Mouse (Mus musculus): ENCODE results near the gene Ptov1. TPM values are rescaled to one million over a fixed set of nuclear protein-coding genes. Genes with fewer than 3 reads are reported as not detected.
A peak's percentile ranks its signal among the peaks of the same experiment; 100 is the strongest.

Gene Ptov1
- 514 and 525 TPM in 2 replicates for polyA plus RNA-seq (2016; fragmentation: Nextera tagmentation; extraction: Ambion mirVana)

- WGBS = 12% methylated on average over 29 of the region's 29 CpGs
- Histone ChIP-seq H3K4me3 (peak within 1 kb of the TSS; percentile 98), H3K4me1 (peaks cover 54% of the 10 kb centered on the region), H3K36me3 (replicated peaks) (peaks cover 36% of the 10 kb centered on the region), H3K27me3 (replicated peaks; ENCODE audit: low read depth, poor library complexity, severe bottlenecking) (no peaks in the 10 kb centered on the region), H3K9me3 (no peaks in the 10 kb centered on the region), H3K27ac (replicated peaks) (peak within 1 kb of the TSS; percentile 100)
- peak; percentile 96 for DNase-seq (ENCODE audit: low spot score)
Measured at GRCm38 (mm10) chr7:44869697-44870528, at the start of gene Ptov1. Gene Ptov1 (minus strand): TSS chr7:44869788.

GRCm38 (mm10) chr7:44919127-44919526 is 49.5 kb upstream of the Ptov1 start:
- peaks cover 81% of the 10 kb centered on the region for H3K36me3 ChIP-seq (replicated peaks)
- no peak overlapping the region for H3K27ac ChIP-seq (replicated peaks)
- no peaks in the 10 kb centered on the region for H3K9me3 ChIP-seq
- H3K27me3 ChIP-seq (replicated peaks; ENCODE audit: low read depth, poor library complexity, severe bottlenecking) = no peaks in the 10 kb centered on the region
- no peak for DNase-seq (ENCODE audit: low spot score)
- H3K4me3 ChIP-seq = no peak overlapping the region
- WGBS = 92% methylated on average over 5 of the region's 5 CpGs
- H3K4me1 ChIP-seq = no peaks in the 10 kb centered on the region

GRCm38 (mm10) chr7:44918219-44918618 is 48.6 kb upstream of the Ptov1 start:
- no peak for DNase-seq (ENCODE audit: low spot score)
- Histone ChIP-seq H3K27me3 (replicated peaks; ENCODE audit: low read depth, poor library complexity, severe bottlenecking) (no peaks in the 10 kb centered on the region), H3K4me3 (no peak overlapping the region), H3K9me3 (no peaks in the 10 kb centered on the region), H3K27ac (replicated peaks) (no peak overlapping the region), H3K4me1 (no peaks in the 10 kb centered on the region), H3K36me3 (replicated peaks) (peaks cover 81% of the 10 kb centered on the region)
- 86% methylated on average over 3 of the region's 3 CpGs for WGBS

GRCm38 (mm10) chr7:44916881-44917280 is 47.3 kb upstream of the Ptov1 start:
- peak; percentile 6 for DNase-seq (ENCODE audit: low spot score)

GRCm38 (mm10) chr7:44916191-44916590 is 46.6 kb upstream of the Ptov1 start:
- Histone ChIP-seq H3K27me3 (replicated peaks; ENCODE audit: low read depth, poor library complexity, severe bottlenecking) (no peaks in the 10 kb centered on the region), H3K4me1 (no peaks in the 10 kb centered on the region), H3K4me3 (no peak overlapping the region), H3K27ac (replicated peaks) (no peak overlapping the region), H3K9me3 (no peaks in the 10 kb centered on the region), H3K36me3 (replicated peaks) (peaks cover 80% of the 10 kb centered on the region)
- no peak for DNase-seq (ENCODE audit: low spot score)
- WGBS = 88% methylated on average over 6 of the region's 6 CpGs

More at GRCm38 (mm10) chr7:44916881-44917280, 47.3 kb upstream of the Ptov1 start:
- Histone ChIP-seq H3K4me1 (no peaks in the 10 kb centered on the region), H3K4me3 (no peak overlapping the region), H3K27ac (replicated peaks) (no peak overlapping the region), H3K9me3 (no peaks in the 10 kb centered on the region), H3K36me3 (replicated peaks) (peaks cover 81% of the 10 kb centered on the region), H3K27me3 (replicated peaks; ENCODE audit: low read depth, poor library complexity, severe bottlenecking) (no peaks in the 10 kb centered on the region)
- WGBS = 93% methylated on average over 4 of the region's 4 CpGs

- no peak overlapping the region for H3K4me3 ChIP-seq
- H3K27me3 ChIP-seq (replicated peaks; ENCODE audit: low read depth, poor library complexity, severe bottlenecking) = no peaks in the 10 kb centered on the region
- WGBS = 93% methylated on average over 9 of the region's 9 CpGs
- H3K27ac ChIP-seq (replicated peaks) = no peak overlapping the region
- no peaks in the 10 kb centered on the region for H3K4me1 ChIP-seq
- H3K9me3 ChIP-seq = no peaks in the 10 kb centered on the region
- DNase-seq (ENCODE audit: low spot score) = no peak
- H3K36me3 ChIP-seq (replicated peaks) = peaks cover 82% of the 10 kb centered on the region
Measured at GRCm38 (mm10) chr7:44915314-44915713, 45.7 kb upstream of the Ptov1 start.

- H3K9me3 ChIP-seq = no peaks in the 10 kb centered on the region
- peaks cover 83% of the 10 kb centered on the region for H3K36me3 ChIP-seq (replicated peaks)
- WGBS = 92% methylated on average over 2 of the region's 2 CpGs
- H3K4me3 ChIP-seq = no peak overlapping the region
- DNase-seq (ENCODE audit: low spot score) = no peak
- no peak overlapping the region for H3K27ac ChIP-seq (replicated peaks)
- no peaks in the 10 kb centered on the region for H3K4me1 ChIP-seq
- no peaks in the 10 kb centered on the region for H3K27me3 ChIP-seq (replicated peaks; ENCODE audit: low read depth, poor library complexity, severe bottlenecking)
Measured at GRCm38 (mm10) chr7:44914396-44914795, 44.8 kb upstream of the Ptov1 start.

- Histone ChIP-seq H3K27ac (replicated peaks) (no peak overlapping the region), H3K4me1 (no peaks in the 10 kb centered on the region), H3K27me3 (replicated peaks; ENCODE audit: low read depth, poor library complexity, severe bottlenecking) (no peaks in the 10 kb centered on the region), H3K9me3 (no peaks in the 10 kb centered on the region), H3K36me3 (replicated peaks) (peaks cover 99% of the 10 kb centered on the region), H3K4me3 (no peak overlapping the region)
- 93% methylated on average over 15 of the region's 15 CpGs for WGBS
- DNase-seq (ENCODE audit: low spot score) = no peak
Measured at GRCm38 (mm10) chr7:44908706-44909476, 39.3 kb upstream of the Ptov1 start.

- no peak for DNase-seq (ENCODE audit: low spot score)
- no peak overlapping the region for H3K27ac ChIP-seq (replicated peaks)
- H3K36me3 ChIP-seq (replicated peaks) = peaks cover 100% of the 10 kb centered on the region
- no peaks in the 10 kb centered on the region for H3K9me3 ChIP-seq
- WGBS = 95% methylated on average over 20 of the region's 20 CpGs
- no peaks in the 10 kb centered on the region for H3K27me3 ChIP-seq (replicated peaks; ENCODE audit: low read depth, poor library complexity, severe bottlenecking)
- H3K4me3 ChIP-seq = no peak overlapping the region
- H3K4me1 ChIP-seq = peaks cover 18% of the 10 kb centered on the region
Measured at GRCm38 (mm10) chr7:44905430-44905829, 35.8 kb upstream of the Ptov1 start.

GRCm38 (mm10) chr7:44901230-44901722 is 31.7 kb upstream of the Ptov1 start:
- DNase-seq (ENCODE audit: low spot score) = peak; percentile 87
- Histone ChIP-seq H3K27me3 (replicated peaks; ENCODE audit: low read depth, poor library complexity, severe bottlenecking) (no peaks in the 10 kb centered on the region), H3K36me3 (replicated peaks) (peaks cover 80% of the 10 kb centered on the region), H3K27ac (replicated peaks) (peak overlapping the region; percentile 73), H3K4me1 (peaks cover 48% of the 10 kb centered on the region), H3K9me3 (no peaks in the 10 kb centered on the region), H3K4me3 (peak overlapping the region; percentile 52)
- 17% methylated on average over 21 of the region's 21 CpGs for WGBS

- Histone ChIP-seq H3K27ac (replicated peaks) (peak overlapping the region; percentile 73; the same call in 1 of the 2 replicates), H3K27me3 (replicated peaks; ENCODE audit: low read depth, poor library complexity, severe bottlenecking) (no peaks in the 10 kb centered on the region), H3K36me3 (replicated peaks) (peaks cover 74% of the 10 kb centered on the region), H3K4me3 (peak overlapping the region; percentile 52; the same call in 1 of the 2 replicates), H3K4me1 (peaks cover 50% of the 10 kb centered on the region), H3K9me3 (no peaks in the 10 kb centered on the region)
- WGBS = 90% methylated on average over 11 of the region's 11 CpGs
- no peak for DNase-seq (ENCODE audit: low spot score)
Measured at GRCm38 (mm10) chr7:44900632-44901031, 31.0 kb upstream of the Ptov1 start.

GRCm38 (mm10) chr7:44898607-44899006 is 29.0 kb upstream of the Ptov1 start:
- peak overlapping the region; percentile 19 for H3K4me3 ChIP-seq

More at GRCm38 (mm10) chr7:44898607-44899006, 29.0 kb upstream of the Ptov1 start:
- H3K27ac ChIP-seq (replicated peaks) = peak overlapping the region; percentile 40; the same call in 1 of the 2 replicates
- peaks cover 58% of the 10 kb centered on the region for H3K4me1 ChIP-seq
- peak; percentile 45 for DNase-seq (ENCODE audit: low spot score)
- 43% methylated on average over 19 of the region's 19 CpGs for WGBS
- no peaks in the 10 kb centered on the region for H3K27me3 ChIP-seq (replicated peaks; ENCODE audit: low read depth, poor library complexity, severe bottlenecking)
- no peaks in the 10 kb centered on the region for H3K9me3 ChIP-seq
- H3K36me3 ChIP-seq (replicated peaks) = peaks cover 54% of the 10 kb centered on the region
